Mouse (Mus musculus) CH12.LX (cell line): ENCODE measurements around the gene Gm7534. TPM values are rescaled to one million over a fixed set of nuclear protein-coding genes. Genes with fewer than 3 reads are reported as not detected.

Source experiments
- DNase-seq: peaks from one replicate; pipeline ENCODE4 v3.0.0-alpha.2; 2013; ENCODE audit errors: extremely low read depth
- H3K27ac ChIP-seq: 2 replicates; pipeline ENCODE4 v1.5.1; 2012; ENCODE audit warnings: low read depth, mild to moderate bottlenecking, control low read depth, moderate library complexity; ENCODE audit not compliant: insufficient read depth
- H3K27me3 ChIP-seq: replicated peaks from 2 replicates; pipeline ENCODE3; 2012; ENCODE audit warnings: inconsistent platforms
- H3K36me3 ChIP-seq, 2 experiments: replicated peaks in 1 of 2; 2 replicates each; pipeline versions ENCODE3 to v1.6.1; 2012; ENCODE audit warnings: inconsistent platforms in 1 of 2, low read length in 1 of 2, mild to moderate bottlenecking in 1 of 2, mixed read lengths in 1 of 2, moderate library complexity in 1 of 2; ENCODE audit not compliant: control insufficient read depth in 1 of 2, insufficient read depth in 1 of 2
- H3K4me1 ChIP-seq, 2 experiments: 2 replicates each; pipeline ENCODE4 v1.6.1; 2012; ENCODE audit warnings: inconsistent platforms in 1 of 2, moderate library complexity in 1 of 2; ENCODE audit not compliant: insufficient read depth in 2 of 2, control insufficient read depth in 1 of 2
- H3K4me2 ChIP-seq: 2 replicates; pipeline ENCODE4 v1.6.1; 2012; ENCODE audit warnings: low read depth, mild to moderate bottlenecking, control low read depth; ENCODE audit not compliant: poor library complexity, insufficient read depth, severe bottlenecking
- H3K4me3 ChIP-seq, 3 experiments: fragments of 150-350 bp in 1 of 3; sonication (generic) in 1 of 3; replicated peaks in 1 of 3; 2 replicates each; pipeline versions ENCODE3 to v1.5.1; 2011 to 2012; ENCODE audit warnings: low read depth in 2 of 3, low read length in 2 of 3, mild to moderate bottlenecking in 2 of 3, moderate library complexity in 2 of 3, control low read depth in 1 of 3, improper control_type of control experiment in 1 of 3, inconsistent platforms in 1 of 3, mixed read lengths in 1 of 3; ENCODE audit not compliant: poor library complexity in 1 of 3
- H3K79me2 ChIP-seq: replicated peaks from 2 replicates; pipeline ENCODE4 v1.6.1; 2012; ENCODE audit warnings: mild to moderate bottlenecking, moderate library complexity; ENCODE audit not compliant: control insufficient read depth, poor library complexity, insufficient read depth, severe bottlenecking; ENCODE audit errors: extremely low read depth
- H3K9ac ChIP-seq: 2 replicates; pipeline ENCODE4 v1.6.1; 2012; ENCODE audit warnings: low read depth, mild to moderate bottlenecking, control low read depth, moderate library complexity; ENCODE audit not compliant: insufficient read depth
- H3K9me3 ChIP-seq: replicated peaks from 2 replicates; pipeline ENCODE3; 2012; ENCODE audit warnings: low read length, inconsistent platforms, mixed read lengths
- BHLHE40 ChIP-seq: IDR thresholded peaks from 2 replicates; pipeline ENCODE4 v1.6.1; 2011; ENCODE audit warnings: mild to moderate bottlenecking, low read depth, low read length, improper control_type of control experiment
- CHD1 ChIP-seq: IDR thresholded peaks from 2 replicates; pipeline ENCODE4 v1.6.1; 2012; ENCODE audit warnings: low read depth, low read length, improper control_type of control experiment, inconsistent platforms
- E2F4 ChIP-seq: IDR thresholded peaks from 2 replicates; pipeline ENCODE4 v1.6.1; 2011; ENCODE audit warnings: low read depth, low read length, improper control_type of control experiment; ENCODE audit not compliant: insufficient replicate concordance
- HCFC1 ChIP-seq: IDR thresholded peaks from 2 replicates; pipeline ENCODE4 v1.6.1; 2012; ENCODE audit warnings: low read depth, mild to moderate bottlenecking, inconsistent platforms, low read length, improper control_type of control experiment
- JUN ChIP-seq: IDR thresholded peaks from 2 replicates; pipeline ENCODE4 v1.6.1; 2011; ENCODE audit warnings: low read depth, mild to moderate bottlenecking, low read length, improper control_type of control experiment, moderate library complexity; ENCODE audit not compliant: insufficient read depth
- JUND ChIP-seq: conservative IDR thresholded peaks from 2 replicates; pipeline ENCODE4 v1.6.1; 2011; ENCODE audit warnings: low read depth, low read length, improper control_type of control experiment
- MAFK ChIP-seq: IDR thresholded peaks from 2 replicates; pipeline ENCODE4 v1.6.1; 2011; ENCODE audit warnings: low read length, improper control_type of control experiment; ENCODE audit not compliant: insufficient replicate concordance
- MAZ ChIP-seq: IDR thresholded peaks from 2 replicates; pipeline ENCODE4 v1.6.1; 2012; ENCODE audit warnings: low read depth, mild to moderate bottlenecking, inconsistent platforms, low read length, improper control_type of control experiment, moderate library complexity
- MXI1 ChIP-seq: IDR thresholded peaks from 2 replicates; pipeline ENCODE4 v1.6.1; 2011; ENCODE audit warnings: mild to moderate bottlenecking, low read depth, low read length, improper control_type of control experiment
- MYC ChIP-seq: IDR thresholded peaks from 2 replicates; pipeline ENCODE4 v1.6.1; 2011; ENCODE audit warnings: low read depth, mild to moderate bottlenecking, improper control_type of control experiment, low read length
- NRF1 ChIP-seq: IDR thresholded peaks from 2 replicates; pipeline ENCODE4 v1.6.1; 2014; ENCODE audit warnings: low read depth, mild to moderate bottlenecking, inconsistent platforms, low read length, improper control_type of control experiment, moderate library complexity
- RAD21 ChIP-seq: IDR thresholded peaks from 2 replicates; pipeline ENCODE4 v1.6.1; 2011; ENCODE audit warnings: low read depth, mild to moderate bottlenecking, low read length, improper control_type of control experiment, moderate library complexity
- RCOR1 ChIP-seq: conservative IDR thresholded peaks from 2 replicates; pipeline ENCODE4 v1.6.1; 2012; ENCODE audit warnings: low read depth, mild to moderate bottlenecking, inconsistent platforms, low read length, improper control_type of control experiment
- SIN3A ChIP-seq: IDR thresholded peaks from 2 replicates; pipeline ENCODE4 v1.6.1; 2012; ENCODE audit warnings: low read length, improper control_type of control experiment, inconsistent platforms
- TBP ChIP-seq: conservative IDR thresholded peaks from 2 replicates; pipeline ENCODE4 v1.6.1; 2011; ENCODE audit warnings: low read depth, low read length, improper control_type of control experiment
- TCF12 ChIP-seq: IDR thresholded peaks from 2 replicates; pipeline ENCODE4 v1.6.1; 2014; ENCODE audit warnings: low read depth, mild to moderate bottlenecking, inconsistent platforms, low read length, improper control_type of control experiment
- USF2 ChIP-seq: conservative IDR thresholded peaks from 2 replicates; pipeline ENCODE4 v1.6.1; 2011; ENCODE audit warnings: low read depth, low read length, improper control_type of control experiment
- ZMIZ1 ChIP-seq: IDR thresholded peaks from 2 replicates; pipeline ENCODE4 v1.6.1; 2012; ENCODE audit warnings: low read depth, mild to moderate bottlenecking, inconsistent platforms, low read length, improper control_type of control experiment
- ZNF384 ChIP-seq: IDR thresholded peaks from 2 replicates; pipeline ENCODE4 v1.6.1; 2012; ENCODE audit warnings: low read depth, low read length, improper control_type of control experiment, inconsistent platforms
- dilution Hi-C: fragments of 300-500 bp; cut with MboI; formaldehyde crosslinking; loops from 2 replicates; pipeline ENCODE4 v1.14.3; 2020; ENCODE audit warnings: low sequenced_read_pairs; ENCODE audit not compliant: extremely low pct_unique_long_range_greater_than_20kb, extremely low pct_ligation_motif_present
- in situ Hi-C: fragments of 300-500 bp; cut with MboI; formaldehyde crosslinking; loops from 3 replicates; pipeline ENCODE4 v1.14.3; 2019; ENCODE audit warnings: low sequenced_read_pairs, low pct_ligation_motif_present, low pct_unique_long_range_greater_than_20kb, mixed read lengths
- polyA plus RNA-seq: library from polyadenylated mRNA; unstranded; fragments of >175 nt; gene quantifications from 2 replicates; pipeline ENCODE4 v1.2.1, GENCODE M21; 2012; ENCODE audit warnings: low read depth; ENCODE audit not compliant: insufficient read length
- total RNA-seq, 2 experiments: library from RNA; depleted of rRNA; stranded (reverse); fragments of 300-350 nt in 1 of 2; fragments of >200 nt in 1 of 2; gene quantifications; 2 replicates each; pipeline ENCODE4 v1.2.3; 2012 to 2014

Gene Gm7534
- total and polyA plus RNA-seq, 3 experiments: not detected

DNA sequence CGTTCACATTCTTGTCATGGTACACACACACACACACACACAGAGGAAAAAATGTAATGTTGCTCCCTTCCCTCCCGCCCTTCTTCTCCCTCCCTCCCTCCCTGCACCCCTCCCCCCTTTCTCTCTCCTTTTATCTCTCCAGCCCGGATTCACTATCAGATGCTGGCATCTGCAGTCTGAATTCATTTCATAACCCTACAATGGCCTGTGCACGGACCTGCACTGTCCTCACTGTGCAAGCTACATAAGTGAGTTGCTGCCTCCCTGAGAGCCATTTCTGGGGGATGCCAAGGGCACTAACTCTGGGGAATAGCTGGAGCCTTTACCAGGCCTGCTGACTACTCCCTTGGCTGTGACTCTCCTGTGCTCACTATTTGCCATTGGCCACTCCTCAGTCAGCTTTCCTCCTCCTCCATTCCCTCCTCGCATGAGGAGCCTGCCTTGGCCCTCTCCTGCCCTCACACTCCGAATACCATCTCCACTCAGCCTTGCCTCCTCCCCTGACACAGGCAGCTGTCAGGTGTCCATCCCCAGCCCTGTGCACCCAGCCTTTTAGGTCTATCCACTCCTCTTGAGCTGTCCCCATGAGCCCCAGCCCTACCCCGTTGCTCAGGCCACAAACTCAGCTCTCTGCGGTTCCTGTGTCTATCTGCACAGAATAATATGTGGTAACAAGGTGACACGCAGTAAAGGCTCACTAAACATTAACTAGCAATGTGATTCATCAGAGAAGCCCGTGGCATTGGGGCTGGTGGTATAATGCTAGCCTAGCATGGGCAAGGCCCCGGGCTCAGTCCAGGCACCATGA is 20.2 kb upstream of the Gm7534 start:
- dilution Hi-C loops (no loop called here), in situ Hi-C loops (no loop called here)
- Histone ChIP-seq H3K4me2 (no peak overlapping the region), H3K4me1 (no peaks in the 10 kb centered on the region; a peak in 1 of 4 replicates), H3K27me3 (peaks cover 25% of the 10 kb centered on the region), H3K36me3 (no peaks in the 10 kb centered on the region), H3K4me3 (no peak overlapping the region), H3K9ac (no peak overlapping the region), H3K79me2 (no peaks in the 10 kb centered on the region), H3K27ac (no peak overlapping the region), H3K9me3 (peaks cover 3% of the 10 kb centered on the region)
- DNase-seq: no peak
- no peak for TF ChIP-seq ZMIZ1
- no peak for TF ChIP-seq JUN
- TF ChIP-seq ZNF384: no peak
- TF ChIP-seq, all 38 proteins: peak for 0

DNA sequence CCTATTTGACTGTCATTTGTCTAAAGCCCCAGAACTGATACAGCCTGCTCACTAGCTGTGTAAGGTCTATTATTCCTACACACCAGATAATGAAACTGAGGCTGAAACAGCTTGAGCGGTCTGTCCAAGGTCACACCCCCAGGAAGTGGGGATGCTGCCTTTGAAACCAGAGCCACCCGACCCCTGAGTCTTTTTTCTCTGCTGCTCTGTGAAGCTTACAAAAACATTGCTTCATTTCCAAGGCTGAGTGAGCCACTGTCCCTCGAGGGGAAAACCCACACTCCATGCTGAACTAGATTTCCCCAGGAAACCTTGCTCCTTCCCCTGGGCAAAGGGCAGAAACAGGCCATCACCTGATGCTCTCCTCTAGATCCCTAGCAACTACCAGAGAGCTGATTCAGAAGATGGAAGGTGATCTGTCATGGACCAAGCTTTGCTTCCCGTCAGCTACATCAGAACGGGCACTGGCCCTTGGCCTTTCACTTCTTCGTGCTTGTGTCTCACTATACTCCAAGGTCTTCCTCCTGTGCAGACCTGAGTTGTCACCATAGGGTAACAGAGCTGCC is 3.8 kb upstream of the Gm7534 start:
- TF ChIP-seq TCF12: no peak
- no peak for TF ChIP-seq JUND
- no peak for TF ChIP-seq ZNF384
- TF ChIP-seq JUN: no peak
- no peaks in the 10 kb centered on the region for H3K79me2 ChIP-seq
- no peak overlapping the region for H3K4me3 ChIP-seq
- H3K4me1 ChIP-seq: peaks cover 3 to 11% of the 10 kb centered on the region in 2 experiments
- peaks cover 5% of the 10 kb centered on the region for H3K9me3 ChIP-seq
- no peak overlapping the region for H3K27ac ChIP-seq
- peaks cover 4% of the 10 kb centered on the region for H3K27me3 ChIP-seq
- H3K9ac ChIP-seq: no peak overlapping the region
- 0 out of 2 replicates have a peak overlapping the region, but pooled peaks have one; percentile 16 for H3K4me2 ChIP-seq
- no peak for DNase-seq
- no peaks in the 10 kb centered on the region for H3K36me3 ChIP-seq
- in situ Hi-C loops (no loop called here), dilution Hi-C loops (no loop called here)

DNA sequence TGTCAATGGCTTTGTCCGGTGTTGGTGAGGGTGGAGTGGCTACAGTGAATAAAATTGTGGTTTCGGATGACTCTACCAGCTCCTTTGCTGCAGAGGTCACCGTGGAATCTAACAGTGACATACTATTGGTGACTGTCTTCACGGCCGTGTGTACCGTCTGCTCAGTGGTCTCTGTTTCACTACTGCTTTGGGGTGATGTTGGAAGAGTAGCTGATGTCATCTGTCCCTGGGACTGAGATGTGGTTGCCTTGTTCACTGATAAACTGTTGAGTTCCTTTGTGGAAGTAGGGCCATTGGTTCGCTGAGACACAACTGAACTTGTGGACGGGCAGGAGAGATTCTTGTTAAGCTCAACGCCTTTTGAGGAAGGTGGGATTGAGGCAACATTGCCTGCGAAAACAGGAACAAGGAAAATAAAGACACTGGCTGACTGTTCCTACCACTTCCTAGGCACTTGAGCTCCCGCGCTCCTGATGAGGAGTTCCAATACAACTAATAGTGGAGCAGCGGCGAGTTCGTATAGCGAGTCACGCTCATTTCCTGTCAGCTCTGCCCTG is 614 bp upstream of the Gm7534 start:
- DNase-seq: no peak
- Histone ChIP-seq H3K4me3 (no peak overlapping the region), H3K27ac (no peak overlapping the region), H3K27me3 (no peaks in the 10 kb centered on the region), H3K9me3 (no peaks in the 10 kb centered on the region), H3K79me2 (no peaks in the 10 kb centered on the region), H3K36me3 (no peaks in the 10 kb centered on the region), H3K9ac (no peak overlapping the region), H3K4me2 (no peak overlapping the region), H3K4me1 (peaks cover 3 to 11% of the 10 kb centered on the region in 2 experiments)
- in situ Hi-C loops: no loop called here
- TF ChIP-seq NRF1 (no peak), JUN (no peak), TBP (no peak), RCOR1 (no peak), MAFK (no peak), CHD1 (no peak), RAD21 (no peak), MYC (no peak), JUND (no peak), BHLHE40 (no peak), SIN3A (no peak), E2F4 (no peak), MAZ (no peak), HCFC1 (no peak), USF2 (no peak), MXI1 (no peak)
- dilution Hi-C loops: no loop called here
